Mouse (Mus musculus) hindbrain, postnatal 0 days (tissue): ENCODE measurements at regions not wholly inside any gene's neighbourhood (a gene's known extent, or its start where the extent isn't known, plus 50 kb on each side); places are given as distances from the start of the nearest gene placed in this dataset.

Experiments
- ATAC-seq: fragments of 200-750 bp; cut with Nextera tagmentation; 2 replicates; pipeline ENCODE4 v1.8.0; 2017; ENCODE audit warnings: mild to moderate bottlenecking, moderate TSS enrichment, moderate library complexity
- DNase-seq: peaks from one replicate; pipeline ENCODE4 v3.0.0-alpha.2; 2015; ENCODE audit warnings: low spot score
- H3K27ac ChIP-seq: fragments of 300-500 bp; sonication (generic); 2 replicates; pipeline ENCODE4 v1.5.1; 2014; ENCODE audit warnings: mild to moderate bottlenecking
- H3K27me3 ChIP-seq: fragments of 300-500 bp; sonication (generic); 2 replicates; pipeline ENCODE4 v1.6.1; 2014; ENCODE audit warnings: low read length, mixed read lengths; ENCODE audit not compliant: insufficient read depth
- H3K36me3 ChIP-seq: fragments of 300-500 bp; sonication (generic); 2 replicates; pipeline ENCODE4 v1.6.1; 2014; ENCODE audit warnings: low read length, mixed read lengths; ENCODE audit not compliant: insufficient read depth
- H3K4me1 ChIP-seq: fragments of 300-500 bp; sonication (generic); 2 replicates; pipeline ENCODE4 v1.6.1; 2014; ENCODE audit warnings: antibody characterized with exemption, low read length, mixed read lengths; ENCODE audit not compliant: insufficient read depth
- H3K4me2 ChIP-seq: fragments of 300-500 bp; sonication (generic); 2 replicates; pipeline ENCODE4 v1.6.1; 2014; ENCODE audit warnings: low read depth, mild to moderate bottlenecking, low read length, moderate library complexity, mixed read lengths
- H3K4me3 ChIP-seq: fragments of 300-500 bp; sonication (generic); 2 replicates; pipeline ENCODE4 v1.5.1; 2014; ENCODE audit warnings: low read length
- H3K9ac ChIP-seq: fragments of 300-500 bp; sonication (generic); replicated peaks from 2 replicates; pipeline ENCODE4 v1.6.1; 2014; ENCODE audit warnings: mild to moderate bottlenecking, low read length, moderate library complexity, mixed read lengths
- H3K9me3 ChIP-seq: fragments of 300-500 bp; sonication (generic); 2 replicates; pipeline ENCODE4 v1.6.1; 2016; ENCODE audit warnings: low read length, mixed read lengths
- CTCF ChIP-seq: IDR thresholded peaks from 2 replicates; pipeline ENCODE4 v1.5.1; 2016; ENCODE audit warnings: antibody characterized with exemption, control low read depth, low read depth
- WGBS: fragments of 180-500 bp; shearing (Covaris S2); extraction: QIAGEN DNeasy Blood & Tissue Kit; methylation state at CpG from one replicate; pipeline ENCODE4 v1.1.7; 2014; 5-methylcytosine and 5-hydroxymethylcytosine counted together

- TF ChIP-seq CTCF: no peak
- Histone ChIP-seq H3K4me1 (no peaks in the 10 kb centered on the region), H3K27ac (no peak overlapping the region), H3K27me3 (no peaks in the 10 kb centered on the region), H3K9me3 (no peaks in the 10 kb centered on the region), H3K36me3 (no peaks in the 10 kb centered on the region), H3K4me2 (no peak overlapping the region), H3K4me3 (no peak overlapping the region), H3K9ac (no peak overlapping the region)
- no peak for ATAC-seq
- WGBS: 66% methylated on average over 2 of the region's 2 CpGs
- DNase-seq: no peak
Measured at GRCm38 (mm10) chr17:81319605-81320004, 122.0 kb upstream of the Gm11096 start.

- no peak for DNase-seq
- H3K27ac ChIP-seq: no peak overlapping the region
- H3K27me3 ChIP-seq: no peaks in the 10 kb centered on the region
- no peaks in the 10 kb centered on the region for H3K36me3 ChIP-seq
- H3K4me3 ChIP-seq: no peak overlapping the region
- no peak overlapping the region for H3K9ac ChIP-seq
- 41% methylated on average over 5 of the region's 5 CpGs for WGBS
- ATAC-seq: 0 out of 2 replicates have a peak, but pooled peaks have one; percentile 32
- no peaks in the 10 kb centered on the region for H3K9me3 ChIP-seq
- no peak overlapping the region for H3K4me2 ChIP-seq
- H3K4me1 ChIP-seq: no peaks in the 10 kb centered on the region
- TF ChIP-seq CTCF: no peak
Measured at GRCm38 (mm10) chr17:81316655-81317054, 124.9 kb upstream of the Gm11096 start.

GRCm38 (mm10) chr17:81305880-81306279 is 135.7 kb upstream of the Gm11096 start:
- Histone ChIP-seq H3K36me3 (no peaks in the 10 kb centered on the region), H3K9ac (no peak overlapping the region), H3K9me3 (no peaks in the 10 kb centered on the region), H3K4me1 (no peaks in the 10 kb centered on the region), H3K27me3 (no peaks in the 10 kb centered on the region), H3K27ac (no peak overlapping the region), H3K4me3 (no peak overlapping the region), H3K4me2 (no peak overlapping the region)
- no peak for DNase-seq
- TF ChIP-seq CTCF: no peak
- 78% methylated on average over 2 of the region's 2 CpGs for WGBS
- ATAC-seq: no peak

- Histone ChIP-seq H3K4me3 (no peak overlapping the region), H3K4me2 (no peak overlapping the region), H3K27ac (no peak overlapping the region), H3K4me1 (no peaks in the 10 kb centered on the region), H3K9ac (no peak overlapping the region), H3K27me3 (no peaks in the 10 kb centered on the region), H3K36me3 (no peaks in the 10 kb centered on the region), H3K9me3 (no peaks in the 10 kb centered on the region)
- no peak for ATAC-seq
- no peak for DNase-seq
- TF ChIP-seq CTCF: no peak
- 58% methylated on average over 1 of the region's 1 CpGs for WGBS
Measured at GRCm38 (mm10) chr17:81304574-81304973, 137.0 kb upstream of the Gm11096 start.

- Histone ChIP-seq H3K27me3 (no peaks in the 10 kb centered on the region), H3K36me3 (no peaks in the 10 kb centered on the region), H3K9ac (no peak overlapping the region), H3K4me3 (no peak overlapping the region), H3K4me2 (no peak overlapping the region), H3K9me3 (no peaks in the 10 kb centered on the region), H3K4me1 (no peaks in the 10 kb centered on the region), H3K27ac (no peak overlapping the region)
- no peak for TF ChIP-seq CTCF
- DNase-seq: no peak
- ATAC-seq: no peak
- 40% methylated on average over 3 of the region's 3 CpGs for WGBS
Measured at GRCm38 (mm10) chr17:81302490-81302889, 139.1 kb upstream of the Gm11096 start.

- Histone ChIP-seq H3K27ac (no peak overlapping the region), H3K4me2 (no peak overlapping the region), H3K9me3 (no peaks in the 10 kb centered on the region), H3K36me3 (no peaks in the 10 kb centered on the region), H3K4me3 (no peak overlapping the region), H3K4me1 (no peaks in the 10 kb centered on the region), H3K9ac (no peak overlapping the region), H3K27me3 (no peaks in the 10 kb centered on the region)
- TF ChIP-seq CTCF: no peak
- no peak for ATAC-seq
- 91% methylated on average over 2 of the region's 2 CpGs for WGBS
- no peak for DNase-seq
Measured at GRCm38 (mm10) chr17:81291829-81292228, 149.7 kb upstream of the Gm11096 start.

- Histone ChIP-seq H3K27ac (no peak overlapping the region), H3K4me2 (no peak overlapping the region), H3K4me3 (no peak overlapping the region), H3K9me3 (no peaks in the 10 kb centered on the region), H3K9ac (no peak overlapping the region), H3K4me1 (no peaks in the 10 kb centered on the region), H3K27me3 (no peaks in the 10 kb centered on the region), H3K36me3 (no peaks in the 10 kb centered on the region)
- ATAC-seq: no peak
- no peak for TF ChIP-seq CTCF
- DNase-seq: no peak
- 70% methylated on average over 2 of the region's 2 CpGs for WGBS
Measured at GRCm38 (mm10) chr17:81282543-81282942, 159.0 kb upstream of the Gm11096 start.
